Comparison of ENCODE assay signal across 11 mouse cellular contexts in genomic region chr13:69530156-69530555, GRCm38 (mm10). TPM values are rescaled to one million over a fixed set of nuclear protein-coding genes. Genes with fewer than 3 reads are reported as not detected.
A peak's percentile ranks its signal among the peaks of the same experiment; 100 is the strongest.
DNase-seq lines count a peak whose midpoint lies in the region; ATAC-seq and TF ChIP-seq lines count a peak whose summit lies in the region.
"Had no signal": no experiment of that assay in that cellular context is flagged by ENCODE, and none has a peak within 500 bp of the region (broad histone marks: within the 10 kb centered on the region; RNA-seq: fewer than 3 reads in every experiment).

No protein-coding gene starts in this region.

- 82% methylated on average over 3 of the region's 3 CpGs for WGBS in hindbrain, embryonic 10.5 days
- WGBS in hindbrain, embryonic 11.5 days, result 85% methylated on average over 3 of the region's 3 CpGs
- WGBS in stomach, embryonic 16.5 days, result 77% methylated on average over 3 of the region's 3 CpGs
- 73% methylated on average over 3 of the region's 3 CpGs for WGBS in stomach, postnatal 0 days
- 65% methylated on average over 3 of the region's 3 CpGs for WGBS in hindbrain, postnatal 0 days
- WGBS in intestine, postnatal 0 days, result 78% methylated on average over 3 of the region's 3 CpGs

- no peak for TF ChIP-seq CTCF in stomach, postnatal 0 days (IDR thresholded peaks at IDR 0.05; ENCODE audit: low read depth)
- TF ChIP-seq CTCF in hindbrain, postnatal 0 days (IDR thresholded peaks at IDR 0.05; ENCODE audit: low read depth), result no peak
- TF ChIP-seq CTCF in intestine, postnatal 0 days (IDR thresholded peaks at IDR 0.05; ENCODE audit: low read depth), result no peak

- peaks cover 24% of the 10 kb centered on the region for H3K36me3 ChIP-seq in hindbrain, embryonic 10.5 days
- H3K36me3 ChIP-seq in hindbrain, embryonic 11.5 days (ENCODE audit: control insufficient read depth, insufficient read depth, low read length), result no peaks in the 10 kb centered on the region
- peaks cover 5% of the 10 kb centered on the region; the same call in 1 of the 2 replicates for H3K36me3 ChIP-seq in stomach, embryonic 16.5 days (ENCODE audit: control insufficient read depth, insufficient read depth, low read length)
- H3K36me3 ChIP-seq in stomach, postnatal 0 days (ENCODE audit: control insufficient read depth, insufficient read depth, low read length), result no peaks in the 10 kb centered on the region
- no peaks in the 10 kb centered on the region for H3K36me3 ChIP-seq in hindbrain, postnatal 0 days (ENCODE audit: insufficient read depth, low read length)
- peaks cover 6% of the 10 kb centered on the region; the same call in 1 of the 2 replicates for H3K36me3 ChIP-seq in intestine, postnatal 0 days (ENCODE audit: control insufficient read depth, insufficient read depth)

- no peak for TF ChIP-seq EP300 in stomach, postnatal 0 days (optimal IDR thresholded peaks at IDR 0.05)

- H3K4me3 ChIP-seq in hindbrain, embryonic 10.5 days, result 0 out of 2 replicates have a peak overlapping the region, but pooled peaks have one; percentile 97
- H3K4me3 ChIP-seq in hindbrain, embryonic 11.5 days (ENCODE audit: low read depth, low read length), result no peak overlapping the region
- no peak overlapping the region for H3K4me3 ChIP-seq in stomach, embryonic 16.5 days (replicated peaks; ENCODE audit: low read length)
- H3K4me3 ChIP-seq in stomach, postnatal 0 days (ENCODE audit: low read depth, low read length), result no peak overlapping the region
- no peak overlapping the region for H3K4me3 ChIP-seq in hindbrain, postnatal 0 days (ENCODE audit: low read length)
- no peak overlapping the region for H3K4me3 ChIP-seq in intestine, postnatal 0 days (ENCODE audit: low read depth, low read length)

- no peaks in the 10 kb centered on the region for H3K27me3 ChIP-seq in hindbrain, embryonic 10.5 days (ENCODE audit: insufficient read depth, poor library complexity, severe bottlenecking)
- H3K27me3 ChIP-seq in hindbrain, embryonic 11.5 days (ENCODE audit: control insufficient read depth, insufficient read depth, low read length), result no peaks in the 10 kb centered on the region
- H3K27me3 ChIP-seq in stomach, embryonic 16.5 days (ENCODE audit: control insufficient read depth, insufficient read depth, low read length), result no peaks in the 10 kb centered on the region
- H3K27me3 ChIP-seq in stomach, postnatal 0 days (ENCODE audit: control insufficient read depth, insufficient read depth, low read length), result no peaks in the 10 kb centered on the region
- no peaks in the 10 kb centered on the region for H3K27me3 ChIP-seq in hindbrain, postnatal 0 days (ENCODE audit: insufficient read depth, low read length)
- H3K27me3 ChIP-seq in intestine, postnatal 0 days (replicated peaks; ENCODE audit: control insufficient read depth, insufficient read depth, low read length), result no peaks in the 10 kb centered on the region

- ATAC-seq in hindbrain, embryonic 11.5 days (ENCODE audit: low FRiP score), result no peak
- ATAC-seq in stomach, embryonic 16.5 days (ENCODE audit: insufficient read depth, low FRiP score), result no peak
- no peak for ATAC-seq in stomach, postnatal 0 days (ENCODE audit: low FRiP score, low TSS enrichment)
- no peak for ATAC-seq in hindbrain, postnatal 0 days
- no peak for ATAC-seq in intestine, postnatal 0 days
- ATAC-seq: forebrain, postnatal 0 days; lung, postnatal 0 days had no signal

- no peak overlapping the region for H3K4me2 ChIP-seq in hindbrain, embryonic 11.5 days (replicated peaks; ENCODE audit: low read depth, low read length)
- H3K4me2 ChIP-seq in stomach, embryonic 16.5 days (ENCODE audit: low read depth, low read length), result 0 out of 2 replicates have a peak overlapping the region, but pooled peaks have one; percentile 90
- H3K4me2 ChIP-seq in stomach, postnatal 0 days (replicated peaks; ENCODE audit: low read depth), result no peak overlapping the region
- H3K4me2 ChIP-seq in hindbrain, postnatal 0 days (ENCODE audit: low read depth, low read length), result peak overlapping the region; percentile 96
- H3K4me2 ChIP-seq in intestine, postnatal 0 days (replicated peaks; ENCODE audit: low read depth), result no peak overlapping the region

- no peaks in the 10 kb centered on the region for H3K9me3 ChIP-seq in hindbrain, embryonic 10.5 days
- no peaks in the 10 kb centered on the region for H3K9me3 ChIP-seq in hindbrain, embryonic 11.5 days (ENCODE audit: control insufficient read depth, low read length)
- H3K9me3 ChIP-seq in stomach, embryonic 16.5 days (replicated peaks; ENCODE audit: control insufficient read depth, low read length), result no peaks in the 10 kb centered on the region
- H3K9me3 ChIP-seq in stomach, postnatal 0 days (ENCODE audit: control insufficient read depth, low read length), result no peaks in the 10 kb centered on the region
- no peaks in the 10 kb centered on the region for H3K9me3 ChIP-seq in hindbrain, postnatal 0 days (ENCODE audit: low read length)
- no peaks in the 10 kb centered on the region for H3K9me3 ChIP-seq in intestine, postnatal 0 days (ENCODE audit: control insufficient read depth)

- no peak for DNase-seq in hindbrain, embryonic 10.5 days (ENCODE audit: low spot score)
- no peak for DNase-seq in hindbrain, embryonic 11.5 days (ENCODE audit: low spot score)
- no peak for DNase-seq in stomach, postnatal 0 days (ENCODE audit: low spot score)
- DNase-seq in hindbrain, postnatal 0 days (ENCODE audit: low spot score), result no peak
- no peak for DNase-seq in thymus, adult 18-20 months
- DNase-seq in layer of hippocampus, adult 8-10 months (ENCODE audit: low spot score in 2 of 2), result no peak
- DNase-seq: adrenal gland, postnatal 25 days; forebrain, postnatal 0 days had no signal

- no peak overlapping the region; the same call in 1 of the 2 replicates for H3K9ac ChIP-seq in hindbrain, embryonic 11.5 days (ENCODE audit: low read depth, low read length)
- no peak overlapping the region for H3K9ac ChIP-seq in stomach, embryonic 16.5 days (ENCODE audit: low read length)
- H3K9ac ChIP-seq in stomach, postnatal 0 days (ENCODE audit: low read length), result no peak overlapping the region
- H3K9ac ChIP-seq in hindbrain, postnatal 0 days (replicated peaks; ENCODE audit: low read length), result no peak overlapping the region
- H3K9ac ChIP-seq in intestine, postnatal 0 days (ENCODE audit: low read depth, low read length), result no peak overlapping the region

- H3K4me1 ChIP-seq in hindbrain, embryonic 10.5 days (replicated peaks), result peaks cover 83% of the 10 kb centered on the region
- H3K4me1 ChIP-seq in hindbrain, embryonic 11.5 days (replicated peaks; ENCODE audit: control insufficient read depth, insufficient read depth, low read length), result peaks cover 19% of the 10 kb centered on the region
- H3K4me1 ChIP-seq in stomach, embryonic 16.5 days (ENCODE audit: control insufficient read depth, insufficient read depth, low read length), result peaks cover 48% of the 10 kb centered on the region
- H3K4me1 ChIP-seq in stomach, postnatal 0 days (replicated peaks; ENCODE audit: control insufficient read depth, insufficient read depth), result peaks cover 8% of the 10 kb centered on the region
- peaks cover 40% of the 10 kb centered on the region for H3K4me1 ChIP-seq in hindbrain, postnatal 0 days (ENCODE audit: insufficient read depth, low read length)
- H3K4me1 ChIP-seq in intestine, postnatal 0 days (replicated peaks; ENCODE audit: control insufficient read depth, insufficient read depth, low read length), result 0 out of 2 replicates have a peak, but pooled peaks cover 3% of the 10 kb centered on the region

- H3K27ac ChIP-seq in hindbrain, embryonic 10.5 days, result no peak overlapping the region
- H3K27ac ChIP-seq in hindbrain, embryonic 11.5 days (ENCODE audit: low read depth, low read length), result no peak overlapping the region
- H3K27ac ChIP-seq in stomach, embryonic 16.5 days (ENCODE audit: low read length), result no peak overlapping the region
- H3K27ac ChIP-seq in stomach, postnatal 0 days (replicated peaks), result no peak overlapping the region
- H3K27ac ChIP-seq in hindbrain, postnatal 0 days, result no peak overlapping the region
- H3K27ac ChIP-seq in intestine, postnatal 0 days (ENCODE audit: low read depth, low read length), result no peak overlapping the region

RNA-seq across cellular contexts. Expression of gene Nsun2, which starts 3.4 kb away (rescaled TPM):
- polyA plus RNA-seq in hindbrain, embryonic 10.5 days (2016; fragmentation: Nextera tagmentation; extraction: Ambion mirVana), result 98.7 and 141 TPM in 2 replicates
- polyA plus RNA-seq in hindbrain, embryonic 11.5 days (2014; fragmentation: Nextera tagmentation; extraction: Ambion mirVana), result 114 and 134 TPM in 2 replicates
- 108 and 114 TPM in 2 replicates for polyA plus RNA-seq in stomach, embryonic 16.5 days (2015; fragmentation: Nextera tagmentation; extraction: Ambion mirVana)
- 68.6 and 69.7 TPM in 2 replicates for polyA plus RNA-seq in stomach, postnatal 0 days (2015; fragmentation: Nextera tagmentation; extraction: Ambion mirVana)
- 34.9 and 37.6 TPM in 2 replicates for total RNA-seq in hindbrain, postnatal 0 days (2014; rRNA removed)
- 61.5 and 62.1 TPM in 2 replicates for polyA plus RNA-seq in hindbrain, postnatal 0 days (2015; fragmentation: Nextera tagmentation; extraction: Ambion mirVana)
- 35.0 and 38.8 TPM in 2 replicates for polyA plus RNA-seq in intestine, postnatal 0 days (2015; fragmentation: Nextera tagmentation; extraction: Ambion mirVana)
- 100 to 1,000 TPM in 2 of 4 experiments, 10 to 100 TPM in 2; 86.2 to 110 (median 100) TPM for total RNA-seq in layer of hippocampus, adult 8-10 months (2022)

RNA-seq across cellular contexts. Expression of gene Tent4a, which starts 4.3 kb away (rescaled TPM):
- 4.8 TPM in 2 replicates for polyA plus RNA-seq in hindbrain, embryonic 10.5 days (2016; fragmentation: Nextera tagmentation; extraction: Ambion mirVana)
- 8.4 and 8.8 TPM in 2 replicates for polyA plus RNA-seq in hindbrain, embryonic 11.5 days (2014; fragmentation: Nextera tagmentation; extraction: Ambion mirVana)
- 4.3 and 4.8 TPM in 2 replicates for polyA plus RNA-seq in stomach, embryonic 16.5 days (2015; fragmentation: Nextera tagmentation; extraction: Ambion mirVana)
- 2.6 and 3.1 TPM in 2 replicates for polyA plus RNA-seq in stomach, postnatal 0 days (2015; fragmentation: Nextera tagmentation; extraction: Ambion mirVana)
- total RNA-seq in hindbrain, postnatal 0 days (2014; rRNA removed), result 22.3 and 22.6 TPM in 2 replicates
- polyA plus RNA-seq in hindbrain, postnatal 0 days (2015; fragmentation: Nextera tagmentation; extraction: Ambion mirVana), result 4.8 and 5.1 TPM in 2 replicates
- polyA plus RNA-seq in intestine, postnatal 0 days (2015; fragmentation: Nextera tagmentation; extraction: Ambion mirVana), result 2.3 and 2.7 TPM in 2 replicates
- 10 to 100 TPM; 43.8 to 51.2 (median 47.3) TPM for total RNA-seq in layer of hippocampus, adult 8-10 months (2022)

Comparison
In these comparisons a context has a peak if more than half of its experiments do, and no peak if none do; other contexts are left out.
1. H3K4me2 ChIP-seq: peak in stomach, embryonic 16.5 days (single experiment) and hindbrain, postnatal 0 days (single experiment); none in hindbrain, embryonic 11.5 days (single experiment), stomach, postnatal 0 days (single experiment) and intestine, postnatal 0 days (single experiment).